Mouse (Mus musculus) small intestine, adult 2 months (tissue): ENCODE measurements around the gene Fosl1.

ENCODE experiments used
- CTCF ChIP-seq: fragments of 200-500 bp; IDR thresholded peaks from 2 replicates; pipeline ENCODE4 v1.5.1; 2012; ENCODE audit warnings: low read depth, mild to moderate bottlenecking, control low read depth, inconsistent platforms, low read length, moderate library complexity, mixed read lengths; ENCODE audit not compliant: insufficient replicate concordance, insufficient read length; ENCODE audit errors: extremely low read depth
- POLR2A ChIP-seq: fragments of 200-500 bp; IDR thresholded peaks from 2 replicates; pipeline ENCODE4 v1.6.1; 2012; ENCODE audit warnings: low read depth, mild to moderate bottlenecking, control low read depth, inconsistent platforms, low read length, moderate library complexity

- TF ChIP-seq CTCF (no peak), POLR2A (no peak)
These were observed at the start of gene Fosl1 for GRCm38 (mm10) chr19:5447515-5448353.
